Mouse (Mus musculus): Measurements from ENCODE around the gene Adk.

DNA sequence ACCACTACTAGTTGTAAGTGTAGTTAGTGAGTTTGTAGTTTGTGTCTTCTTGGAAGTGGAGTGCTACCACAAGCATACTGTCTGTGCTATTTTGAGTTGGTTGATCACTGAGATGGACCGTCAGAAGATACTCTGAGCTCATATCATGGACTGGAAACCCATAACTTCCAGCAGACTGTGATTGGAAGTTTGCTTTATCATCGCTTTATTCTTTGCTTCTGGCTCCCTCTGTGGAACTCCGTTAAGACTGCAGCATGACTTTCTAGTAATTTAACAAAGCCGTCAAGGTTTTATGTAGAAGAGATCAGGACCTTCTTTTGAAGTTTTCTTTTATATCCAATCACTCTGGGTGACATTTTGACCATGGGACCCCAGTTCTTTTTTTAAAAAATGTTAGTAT, 58.1 kb downstream of the Adk start:
- TF ChIP-seq CTCF (IDR thresholded peaks at IDR 0.05) (peak; percentile 60), POLR2A (IDR thresholded peaks at IDR 0.05; ENCODE audit: insufficient read depth, low read depth, low read length) (no peak), EP300 (IDR thresholded peaks at IDR 0.05; ENCODE audit: insufficient read depth, low read depth, low read length) (no peak)

Measured in heart, adult 2 months (tissue).